Mouse (Mus musculus) hindbrain, embryonic 11.5 days (tissue): ENCODE results near the gene Atxn7l1. TPM values are rescaled to one million over a fixed set of nuclear protein-coding genes. Genes with fewer than 3 reads are reported as not detected.

ENCODE experiments used
- ATAC-seq: fragments of 200-750 bp; cut with Nextera tagmentation; 2 replicates; pipeline ENCODE4 v1.8.0; 2017; ENCODE audit warnings: mild to moderate bottlenecking, moderate TSS enrichment, moderate library complexity; ENCODE audit not compliant: low FRiP score
- DNase-seq: peaks from one replicate; pipeline ENCODE4 v3.0.0-alpha.2; 2015; ENCODE audit warnings: low spot score
- H3K27ac ChIP-seq: fragments of 300-500 bp; sonication (generic); 2 replicates; pipeline ENCODE4 v1.5.1; 2014; ENCODE audit warnings: mild to moderate bottlenecking, low read depth, low read length
- H3K27me3 ChIP-seq: fragments of 300-500 bp; sonication (generic); 2 replicates; pipeline ENCODE4 v1.6.1; 2014; ENCODE audit warnings: mild to moderate bottlenecking, low read length, moderate library complexity, mixed read lengths; ENCODE audit not compliant: control insufficient read depth, insufficient read depth
- H3K36me3 ChIP-seq: fragments of 300-500 bp; sonication (generic); 2 replicates; pipeline ENCODE4 v1.6.1; 2014; ENCODE audit warnings: mild to moderate bottlenecking, low read length, moderate library complexity, mixed read lengths; ENCODE audit not compliant: control insufficient read depth, insufficient read depth
- H3K4me1 ChIP-seq: fragments of 300-500 bp; sonication (generic); replicated peaks from 2 replicates; pipeline ENCODE4 v1.6.1; 2014; ENCODE audit warnings: low read length, mixed read lengths; ENCODE audit not compliant: control insufficient read depth, insufficient read depth
- H3K4me2 ChIP-seq: fragments of 300-500 bp; sonication (generic); replicated peaks from 2 replicates; pipeline ENCODE4 v1.6.1; 2014; ENCODE audit warnings: mild to moderate bottlenecking, low read depth, low read length
- H3K4me3 ChIP-seq: fragments of 300-500 bp; sonication (generic); 2 replicates; pipeline ENCODE4 v1.5.1; 2014; ENCODE audit warnings: low read depth, low read length
- H3K9ac ChIP-seq: fragments of 300-500 bp; sonication (generic); 2 replicates; pipeline ENCODE4 v1.6.1; 2014; ENCODE audit warnings: low read depth, low read length
- H3K9me3 ChIP-seq: fragments of 300-500 bp; sonication (generic); 2 replicates; pipeline ENCODE4 v1.6.1; 2016; ENCODE audit warnings: low read length; ENCODE audit not compliant: control insufficient read depth
- WGBS: fragments of 180-500 bp; shearing (Covaris S2); extraction: QIAGEN DNeasy Blood & Tissue Kit; methylation state at CpG from one replicate; pipeline ENCODE4 v1.1.7; 2014; 5-methylcytosine and 5-hydroxymethylcytosine counted together
- polyA plus RNA-seq: library from polyadenylated mRNA; unstranded; fragments of >200 nt; fragmentation: Nextera tagmentation; extraction: Ambion mirVana; gene quantifications from 2 replicates; pipeline ENCODE4 v1.2.1, GENCODE M21; 2014

Atxn7l1 gene
- polyA plus RNA-seq, 1 experiment from 2014 or later, result 21.1 TPM

GRCm38 (mm10) chr12:33273668-33274067, 126.2 kb downstream of the Atxn7l1 start:
- H3K9ac ChIP-seq, result no peak overlapping the region

GRCm38 (mm10) chr12:33276028-33276427, 128.5 kb downstream of the Atxn7l1 start:
- Histone ChIP-seq H3K36me3 (no peaks in the 10 kb centered on the region), H3K9me3 (no peaks in the 10 kb centered on the region), H3K9ac (no peak overlapping the region), H3K4me2 (no peak overlapping the region), H3K27me3 (no peaks in the 10 kb centered on the region), H3K27ac (no peak overlapping the region), H3K4me3 (no peak overlapping the region), H3K4me1 (no peaks in the 10 kb centered on the region)
- WGBS, result 91% methylated on average over 1 of the region's 1 CpGs
- ATAC-seq, result no peak
- no peak for DNase-seq

More at GRCm38 (mm10) chr12:33273668-33274067, 126.2 kb downstream of the Atxn7l1 start:
- no peaks in the 10 kb centered on the region for H3K27me3 ChIP-seq
- WGBS, result 87% methylated on average over 9 of the region's 9 CpGs
- H3K36me3 ChIP-seq, result no peaks in the 10 kb centered on the region
- ATAC-seq (no peak), DNase-seq (no peak)
- H3K4me2 ChIP-seq, result no peak overlapping the region
- no peak overlapping the region for H3K4me3 ChIP-seq
- no peaks in the 10 kb centered on the region for H3K9me3 ChIP-seq
- no peaks in the 10 kb centered on the region for H3K4me1 ChIP-seq
- H3K27ac ChIP-seq, result no peak overlapping the region

DNA sequence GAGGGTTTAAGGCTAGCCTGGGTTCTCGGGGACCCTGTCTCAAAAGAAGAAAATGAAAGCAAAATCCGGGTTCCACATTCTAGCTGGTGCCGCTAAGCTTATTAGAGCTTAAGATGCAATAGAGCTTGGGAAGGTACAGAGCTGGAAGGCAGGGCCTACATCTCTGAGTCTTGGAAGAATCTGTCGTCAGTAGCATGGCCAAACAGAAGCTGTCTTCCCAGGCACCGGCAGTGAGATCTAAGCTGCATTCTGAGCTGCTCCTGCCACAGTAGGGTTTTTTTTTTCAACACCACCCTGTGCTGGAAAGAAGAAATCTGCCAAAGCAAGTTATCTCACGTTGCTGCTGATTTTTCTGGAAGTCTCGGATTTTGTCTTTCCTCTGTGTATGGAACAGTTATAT, 129.9 kb downstream of the Atxn7l1 start:
- ATAC-seq (no peak), DNase-seq (no peak)
- Histone ChIP-seq H3K27me3 (no peaks in the 10 kb centered on the region), H3K4me3 (no peak overlapping the region), H3K9ac (no peak overlapping the region), H3K4me2 (no peak overlapping the region), H3K9me3 (no peaks in the 10 kb centered on the region), H3K36me3 (no peaks in the 10 kb centered on the region), H3K4me1 (no peaks in the 10 kb centered on the region), H3K27ac (no peak overlapping the region)
- 85% methylated on average over 7 of the region's 7 CpGs for WGBS

DNA sequence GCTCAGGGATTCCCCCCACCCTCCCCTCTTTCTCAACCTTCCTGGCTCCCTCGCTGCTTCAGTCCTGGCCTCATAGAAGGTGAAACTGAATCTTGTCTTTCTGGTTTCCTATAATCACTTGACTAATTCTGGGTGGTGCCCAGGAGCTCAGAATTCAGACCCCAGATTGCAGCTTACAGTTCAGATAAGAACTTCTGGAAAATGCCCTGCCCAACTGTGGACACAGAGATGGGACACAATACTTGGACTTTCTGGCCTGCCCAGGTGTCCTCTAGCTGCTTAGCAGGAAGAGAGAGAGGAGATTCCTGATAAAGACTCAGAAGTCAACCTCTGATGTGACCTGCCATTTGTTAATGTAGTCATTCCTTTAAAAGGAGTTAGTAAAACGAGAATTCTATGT, 131.7 kb downstream of the Atxn7l1 start:
- H3K9ac ChIP-seq, result no peak overlapping the region
- H3K4me1 ChIP-seq, result no peaks in the 10 kb centered on the region
- WGBS, result 68% methylated on average over 2 of the region's 2 CpGs
- ATAC-seq (no peak), DNase-seq (no peak)
- no peak overlapping the region for H3K4me3 ChIP-seq
- no peaks in the 10 kb centered on the region for H3K27me3 ChIP-seq
- H3K27ac ChIP-seq, result no peak overlapping the region
- no peaks in the 10 kb centered on the region for H3K36me3 ChIP-seq
- H3K9me3 ChIP-seq, result no peaks in the 10 kb centered on the region
- H3K4me2 ChIP-seq, result no peak overlapping the region

- Histone ChIP-seq H3K4me3 (no peak overlapping the region), H3K27ac (no peak overlapping the region), H3K36me3 (no peaks in the 10 kb centered on the region), H3K9me3 (no peaks in the 10 kb centered on the region), H3K4me2 (no peak overlapping the region), H3K9ac (no peak overlapping the region), H3K27me3 (no peaks in the 10 kb centered on the region), H3K4me1 (no peaks in the 10 kb centered on the region)
- WGBS, result 12% methylated on average over 2 of the region's 2 CpGs
- ATAC-seq (peak; percentile 47; the same call in 1 of the 2 replicates), DNase-seq (peak; percentile 82)
Measured at GRCm38 (mm10) chr12:33280805-33281204, 133.3 kb downstream of the Atxn7l1 start.

GRCm38 (mm10) chr12:33284344-33284936, 136.9 kb downstream of the Atxn7l1 start:
- no peaks in the 10 kb centered on the region for H3K36me3 ChIP-seq
- H3K9me3 ChIP-seq, result no peaks in the 10 kb centered on the region
- H3K4me3 ChIP-seq, result no peak overlapping the region
- WGBS, result 77% methylated on average over 8 of the region's 8 CpGs
- no peak for ATAC-seq
- H3K9ac ChIP-seq, result no peak overlapping the region
- H3K27me3 ChIP-seq, result no peaks in the 10 kb centered on the region
- DNase-seq, result no peak
- H3K4me1 ChIP-seq, result no peaks in the 10 kb centered on the region
- H3K27ac ChIP-seq, result no peak overlapping the region
- H3K4me2 ChIP-seq, result no peak overlapping the region

GRCm38 (mm10) chr12:33285354-33285753, 137.9 kb downstream of the Atxn7l1 start:
- no peak overlapping the region for H3K4me2 ChIP-seq
- no peak overlapping the region for H3K9ac ChIP-seq
- no peaks in the 10 kb centered on the region for H3K9me3 ChIP-seq
- no peak overlapping the region for H3K4me3 ChIP-seq
- H3K4me1 ChIP-seq, result no peaks in the 10 kb centered on the region
- H3K27ac ChIP-seq, result no peak overlapping the region
- no peaks in the 10 kb centered on the region for H3K36me3 ChIP-seq
- DNase-seq, result no peak
- 58% methylated on average over 4 of the region's 4 CpGs for WGBS
- no peaks in the 10 kb centered on the region for H3K27me3 ChIP-seq
- ATAC-seq, result no peak

GRCm38 (mm10) chr12:33285933-33286649, 138.6 kb downstream of the Atxn7l1 start:
- Histone ChIP-seq H3K36me3 (no peaks in the 10 kb centered on the region), H3K9ac (no peak overlapping the region), H3K27me3 (no peaks in the 10 kb centered on the region), H3K4me3 (no peak overlapping the region), H3K4me1 (no peaks in the 10 kb centered on the region), H3K9me3 (no peaks in the 10 kb centered on the region), H3K4me2 (no peak overlapping the region), H3K27ac (no peak overlapping the region)
- WGBS, result 42% methylated on average over 9 of the region's 9 CpGs
- ATAC-seq, result peak; percentile 47; the same call in 1 of the 2 replicates
- DNase-seq, result no peak

DNA sequence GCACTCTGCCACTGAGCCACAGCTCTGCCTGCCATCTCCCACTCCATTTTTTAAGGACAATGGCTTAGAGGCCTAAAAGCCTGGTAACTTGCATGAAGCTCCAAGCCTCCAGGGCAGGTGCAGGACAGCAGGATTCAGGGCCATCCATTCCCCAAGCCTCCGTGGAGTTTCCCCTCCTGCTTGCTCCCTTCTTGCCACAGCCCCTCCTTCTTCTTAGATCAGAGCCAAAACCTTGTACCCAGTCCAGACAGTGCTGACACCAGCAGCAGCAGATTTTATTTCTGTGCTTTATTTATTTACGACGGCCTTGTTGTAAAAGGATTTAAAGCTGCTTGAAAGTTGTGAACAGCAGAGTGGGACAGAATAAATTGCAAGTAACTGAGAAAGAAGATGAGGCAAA, 140.2 kb downstream of the Atxn7l1 start:
- H3K4me2 ChIP-seq, result no peak overlapping the region
- no peaks in the 10 kb centered on the region for H3K36me3 ChIP-seq
- DNase-seq (no peak), ATAC-seq (no peak)
- H3K9me3 ChIP-seq, result no peaks in the 10 kb centered on the region
- H3K9ac ChIP-seq, result no peak overlapping the region
- WGBS, result 66% methylated on average over 3 of the region's 3 CpGs
- H3K4me3 ChIP-seq, result no peak overlapping the region
- H3K27me3 ChIP-seq, result no peaks in the 10 kb centered on the region
- no peaks in the 10 kb centered on the region for H3K4me1 ChIP-seq
- H3K27ac ChIP-seq, result no peak overlapping the region
